Mouse (Mus musculus): Measurements from ENCODE around the gene P3h2.
A peak's percentile ranks its signal among the peaks of the same experiment; 100 is the strongest.

The P3h2 gene

GRCm38 (mm10) chr16:25979037-25979436 lies 126.5 kb downstream of the P3h2 start:
- DNase-seq (ENCODE audit: low spot score in 2 of 2), result no peak

- DNase-seq (ENCODE audit: low spot score in 2 of 2), result no peak
Measured at GRCm38 (mm10) chr16:25977210-25977609, 128.4 kb downstream of the P3h2 start.

- DNase-seq (ENCODE audit: low spot score in 2 of 2), result no peak
Measured at GRCm38 (mm10) chr16:25971285-25971684, 134.3 kb downstream of the P3h2 start.

- no peak for DNase-seq (ENCODE audit: low spot score in 2 of 2)
Measured at GRCm38 (mm10) chr16:25970720-25971119, 134.9 kb downstream of the P3h2 start.

- DNase-seq (ENCODE audit: low spot score in 2 of 2), result no peak
Measured at GRCm38 (mm10) chr16:25970193-25970592, 135.4 kb downstream of the P3h2 start.

GRCm38 (mm10) chr16:25967297-25967696 lies 138.3 kb downstream of the P3h2 start:
- DNase-seq (ENCODE audit: low spot score in 2 of 2), result peak; percentile 70 to 80

- peak; percentile 47 to 81 for DNase-seq (ENCODE audit: low spot score in 2 of 2)
Measured at GRCm38 (mm10) chr16:25963856-25964255, 141.7 kb downstream of the P3h2 start.

GRCm38 (mm10) chr16:25960345-25960744 lies 145.2 kb downstream of the P3h2 start:
- DNase-seq (ENCODE audit: low spot score in 2 of 2), result peak; percentile 61 to 85

- no peak for DNase-seq (ENCODE audit: low spot score in 2 of 2)
Measured at GRCm38 (mm10) chr16:25959929-25960328, 145.7 kb downstream of the P3h2 start.

- no peak for DNase-seq (ENCODE audit: low spot score in 2 of 2)
Measured at GRCm38 (mm10) chr16:25958650-25959238, 146.8 kb downstream of the P3h2 start.

- no peak for DNase-seq (ENCODE audit: low spot score in 2 of 2)
Measured at GRCm38 (mm10) chr16:25958213-25958612, 147.4 kb downstream of the P3h2 start.

GRCm38 (mm10) chr16:25956831-25957230 lies 148.8 kb downstream of the P3h2 start:
- DNase-seq (ENCODE audit: low spot score in 2 of 2), result no peak

GRCm38 (mm10) chr16:25954614-25955013 lies 151.0 kb downstream of the P3h2 start:
- no peak for DNase-seq (ENCODE audit: low spot score in 2 of 2)

GRCm38 (mm10) chr16:25953359-25953758 lies 152.2 kb downstream of the P3h2 start:
- DNase-seq (ENCODE audit: low spot score in 2 of 2), result no peak

GRCm38 (mm10) chr16:25952005-25952404 lies 153.6 kb downstream of the P3h2 start:
- DNase-seq (ENCODE audit: low spot score in 2 of 2), result no peak

GRCm38 (mm10) chr16:25948067-25948466 lies 157.5 kb downstream of the P3h2 start:
- no peak for DNase-seq (ENCODE audit: low spot score in 2 of 2)

GRCm38 (mm10) chr16:25945151-25945955 lies 160.2 kb downstream of the P3h2 start:
- no peak for DNase-seq (ENCODE audit: low spot score in 2 of 2)

GRCm38 (mm10) chr16:25942261-25942660 lies 163.3 kb downstream of the P3h2 start:
- no peak for DNase-seq (ENCODE audit: low spot score in 2 of 2)

- no peak for DNase-seq (ENCODE audit: low spot score in 2 of 2)
Measured at GRCm38 (mm10) chr16:25934181-25934580, 171.4 kb downstream of the P3h2 start.

GRCm38 (mm10) chr16:25912185-25912584 lies 193.4 kb downstream of the P3h2 start:
- DNase-seq (ENCODE audit: low spot score in 2 of 2), result no peak

Data from frontal cortex, postnatal 36 days (tissue).